Mouse (Mus musculus) ovary, adult 18-20 months (tissue): Measurements from ENCODE around the gene Rarb.

Experiments used
- DNase-seq: peaks from one replicate; pipeline ENCODE4 v3.0.0; 2022; ENCODE audit warnings: low spot score, mixed read lengths

The Rarb gene

DNA sequence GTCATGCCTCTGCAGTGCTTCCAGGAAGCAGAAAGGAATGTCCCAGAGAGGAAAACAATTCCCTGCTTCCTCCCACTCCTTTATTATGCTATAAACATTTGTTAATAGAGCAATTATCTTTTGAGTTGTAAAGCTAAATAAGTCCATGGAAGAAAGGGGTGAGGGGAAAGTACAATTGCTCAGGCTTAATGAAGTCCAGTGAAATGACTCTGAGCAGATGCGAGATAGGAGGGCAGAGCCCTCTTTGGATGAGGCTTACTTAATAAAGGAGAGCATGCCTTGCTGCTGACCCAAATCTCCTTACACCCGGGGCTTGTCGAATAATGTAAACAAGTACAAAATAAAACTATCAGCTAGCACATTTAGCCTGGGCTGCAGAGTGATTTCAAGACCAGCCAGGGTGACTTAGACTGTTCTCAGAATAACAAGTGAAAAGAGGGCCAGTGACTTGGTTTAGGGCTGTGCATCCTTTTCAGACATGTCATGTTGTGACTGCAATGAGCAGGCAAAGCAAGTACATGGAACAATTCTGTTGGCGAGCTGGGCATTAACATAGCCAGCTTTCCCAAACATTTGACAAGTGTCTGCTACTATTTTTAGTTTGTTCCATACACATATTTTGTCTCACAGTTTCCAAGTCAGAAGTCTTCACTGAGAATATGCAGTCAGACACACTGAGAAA lies 83.5 kb downstream of the Rarb start:
- no peak for DNase-seq

DNA sequence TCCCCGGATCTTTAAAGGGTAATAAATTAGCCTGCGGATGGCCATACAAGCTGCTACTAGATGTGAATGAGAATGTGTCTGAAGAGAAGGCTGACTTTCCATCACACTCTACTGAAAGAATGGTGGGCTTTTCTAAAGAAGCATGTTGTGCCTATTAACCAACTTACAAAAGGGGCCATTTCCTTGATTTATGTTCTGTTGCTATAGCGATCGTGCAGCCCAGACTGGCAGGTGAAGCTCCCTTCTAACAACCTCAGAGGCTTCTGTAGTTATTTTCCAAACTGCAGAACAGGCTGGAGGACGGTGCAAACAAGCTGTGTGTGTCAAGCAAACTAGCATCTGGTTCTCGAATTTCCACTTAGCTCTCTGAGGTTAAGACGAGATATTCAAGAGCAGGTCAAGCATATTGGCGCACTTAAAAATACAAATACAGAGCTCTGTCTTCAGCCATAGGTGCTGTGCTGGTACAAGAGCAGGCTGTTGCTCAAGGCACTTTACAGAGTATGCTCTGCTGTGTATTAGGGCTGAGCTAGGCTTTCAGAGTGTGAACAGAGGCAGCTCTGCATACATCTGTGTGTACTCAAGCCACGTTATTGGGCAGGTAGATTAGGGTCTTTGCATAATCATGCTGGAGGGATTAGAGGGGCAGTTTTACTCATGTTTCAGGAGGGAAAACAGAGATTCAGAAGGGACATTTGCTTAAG lies 85.2 kb downstream of the Rarb start:
- DNase-seq = no peak

GRCm38 (mm10) chr14:16732054-16732453 lies 86.9 kb downstream of the Rarb start:
- DNase-seq = no peak

DNA sequence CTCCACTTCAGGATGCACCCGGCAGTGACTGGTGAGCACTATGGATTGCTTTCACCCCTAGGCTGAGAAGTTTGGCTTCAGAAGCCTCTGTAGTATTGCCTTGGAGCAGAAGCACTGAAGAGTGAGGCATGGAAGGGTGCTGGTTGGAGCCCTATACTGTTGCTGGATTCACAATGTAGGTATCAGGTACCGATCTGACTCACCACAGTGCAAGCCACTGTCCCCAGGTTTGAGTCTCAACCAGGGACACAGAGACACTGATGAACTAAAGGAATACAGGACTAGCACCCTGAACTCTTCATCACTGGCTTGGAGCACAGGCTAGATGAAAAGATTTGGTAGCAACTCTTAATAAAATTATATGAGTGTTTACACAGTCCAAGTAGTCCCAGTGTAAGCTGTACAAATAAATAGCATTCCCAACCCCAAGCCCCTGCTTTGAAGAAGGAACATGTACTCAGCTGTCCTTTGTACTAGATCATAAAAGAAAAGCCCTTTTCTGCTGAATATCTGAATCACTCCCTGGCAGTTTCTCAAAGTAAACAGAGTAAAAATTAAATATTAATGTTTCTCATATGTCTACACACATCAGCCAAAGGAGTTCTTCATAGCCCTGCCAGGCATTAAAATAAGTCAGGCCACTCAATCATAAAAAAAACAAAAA lies 90.6 kb downstream of the Rarb start:
- DNase-seq = no peak

GRCm38 (mm10) chr14:16723991-16724390 lies 95.0 kb downstream of the Rarb start:
- no peak for DNase-seq

DNA sequence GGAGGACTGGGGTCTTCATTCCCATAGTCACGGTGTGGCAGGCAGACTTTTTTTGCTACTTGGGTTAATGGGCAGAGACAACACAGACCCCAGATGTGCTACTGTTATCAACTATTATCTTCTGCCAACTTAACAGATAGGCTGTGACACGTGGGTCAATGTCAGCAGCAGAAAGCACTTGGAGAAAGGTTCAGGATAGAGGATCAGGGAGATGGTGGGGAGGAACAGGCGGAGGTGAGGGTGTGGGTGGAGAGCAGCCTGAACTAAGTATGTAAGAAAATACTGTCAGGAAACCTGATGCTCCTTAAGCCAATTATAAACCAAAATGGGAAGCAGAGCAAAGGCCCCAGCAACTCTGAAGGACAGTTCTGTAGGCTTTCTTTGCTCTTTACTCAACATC lies 101.1 kb downstream of the Rarb start:
- DNase-seq = no peak

DNA sequence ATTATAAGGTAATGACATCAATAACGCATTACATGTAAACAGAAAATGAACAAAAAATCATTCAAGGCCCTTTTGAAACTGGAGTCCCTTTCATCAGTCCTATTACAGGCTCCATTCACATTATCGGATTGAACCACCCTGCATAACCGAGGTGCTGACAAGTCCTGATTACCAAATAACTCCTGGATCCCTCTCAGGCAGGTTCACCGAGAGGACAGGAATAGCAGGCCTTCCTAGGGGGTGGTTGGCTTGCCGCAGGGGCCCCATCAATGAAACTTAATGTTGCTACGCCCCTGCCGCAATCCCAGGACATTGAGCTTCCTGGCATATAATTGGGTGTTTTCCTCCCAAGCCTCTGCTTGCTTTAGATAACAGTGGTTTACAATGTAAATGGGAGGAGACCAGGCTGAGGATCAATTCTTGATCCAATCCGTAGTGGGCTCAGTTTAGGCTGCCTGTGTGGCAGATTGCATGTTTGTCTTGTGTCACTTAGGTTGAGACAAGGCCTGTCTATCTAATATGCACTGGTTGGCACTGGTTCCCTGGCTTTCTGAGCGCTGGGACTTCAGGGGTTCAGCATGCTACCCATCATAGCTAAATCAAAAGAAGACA lies 104.5 kb downstream of the Rarb start:
- no peak for DNase-seq

- no peak for DNase-seq
Measured at GRCm38 (mm10) chr14:16713773-16714172, 105.2 kb downstream of the Rarb start.

DNA sequence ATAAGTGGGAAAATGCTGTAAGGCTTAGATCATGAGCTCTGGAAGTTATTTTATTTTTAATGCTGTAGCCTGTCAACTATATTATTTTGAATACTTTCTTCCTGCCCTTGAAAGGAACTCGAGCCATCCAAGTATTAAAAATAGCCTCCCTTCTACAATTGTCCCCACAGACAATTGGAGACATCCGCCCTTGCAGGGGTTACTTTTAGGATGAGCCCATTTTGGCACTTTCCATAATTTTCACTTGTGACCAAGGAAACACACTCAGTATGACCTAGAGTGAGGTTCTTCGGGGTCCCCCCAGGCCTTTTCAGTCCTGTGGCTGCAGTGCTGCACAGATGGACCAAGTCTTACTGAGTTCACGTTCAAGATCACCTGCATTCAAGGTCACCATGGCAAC lies 119.7 kb downstream of the Rarb start:
- DNase-seq = no peak

DNA sequence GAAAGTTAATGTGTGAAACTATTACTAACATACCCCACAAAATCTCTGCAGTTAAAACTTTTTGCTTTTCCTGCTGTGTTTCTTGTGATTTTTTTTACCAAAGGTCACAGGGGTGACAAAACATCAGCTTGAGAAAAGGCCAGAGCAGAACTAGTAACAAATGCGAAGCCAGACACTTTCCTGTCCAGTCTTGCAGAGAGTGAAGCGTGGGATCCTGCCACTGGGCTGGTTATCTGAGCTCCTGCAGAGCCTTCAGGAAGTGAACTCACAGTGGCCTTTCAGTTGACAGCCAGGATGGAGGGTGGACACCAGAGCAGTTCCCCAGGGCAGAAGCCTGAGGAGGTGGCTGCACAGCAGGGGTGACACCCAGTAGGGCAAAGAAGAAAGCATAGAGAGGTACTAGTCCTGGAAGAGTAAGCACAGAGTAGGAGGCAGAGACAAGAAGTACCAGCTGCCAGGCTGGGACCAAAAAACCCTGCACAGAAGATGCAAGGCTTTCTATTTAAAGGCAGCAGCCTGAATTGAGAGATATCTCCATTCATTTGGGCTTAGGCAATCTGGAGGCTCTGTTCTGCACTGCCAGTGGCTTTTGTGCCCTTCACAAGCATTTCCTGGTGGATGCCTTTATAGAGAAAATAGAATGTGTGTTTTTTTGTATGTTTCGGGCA lies 123.4 kb downstream of the Rarb start:
- no peak for DNase-seq

- DNase-seq = no peak
Measured at GRCm38 (mm10) chr14:16678335-16678734, 140.6 kb downstream of the Rarb start.

- DNase-seq = no peak
Measured at GRCm38 (mm10) chr14:16677081-16677480, 141.9 kb downstream of the Rarb start.

GRCm38 (mm10) chr14:16670571-16670970 lies 148.4 kb downstream of the Rarb start:
- DNase-seq = no peak

DNA sequence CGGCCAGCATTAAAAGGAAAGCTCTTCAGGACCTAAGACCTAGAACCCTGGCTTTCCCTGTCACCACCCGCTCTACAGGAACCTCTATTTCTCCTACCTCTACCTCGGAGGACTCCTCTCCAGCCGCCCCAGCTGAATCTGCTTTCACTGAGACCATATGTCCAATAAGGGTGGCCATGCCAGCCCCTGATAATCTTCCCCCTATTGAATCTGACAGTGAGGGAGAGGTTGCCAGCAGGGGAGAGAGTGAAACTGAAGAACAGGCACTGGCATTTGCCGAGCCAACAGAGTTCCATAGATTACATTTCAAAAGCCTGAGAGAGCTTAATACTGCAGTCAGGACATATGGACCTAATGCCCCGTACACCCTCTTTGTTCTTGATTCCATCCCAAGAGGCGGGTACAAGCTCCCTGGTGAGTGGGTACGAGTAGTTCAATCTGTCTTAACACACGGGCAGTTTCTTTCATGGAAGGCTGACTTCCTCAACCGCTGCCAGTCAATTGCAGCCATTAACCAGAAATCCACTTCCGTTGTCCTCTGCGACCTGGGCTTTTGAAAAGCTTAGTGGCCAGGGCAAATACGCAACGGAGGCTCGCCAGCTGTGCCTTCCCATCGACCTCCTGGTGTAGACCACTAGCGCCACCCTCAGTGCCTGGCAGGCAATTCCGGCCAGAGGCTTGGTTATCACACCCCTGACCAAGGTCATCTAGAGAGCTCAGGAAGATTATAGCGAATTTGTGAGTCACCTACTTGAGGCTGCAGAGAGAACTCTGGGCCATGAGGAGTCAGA lies 179.6 kb downstream of the Rarb start:
- DNase-seq = no peak

GRCm38 (mm10) chr14:16613975-16614374 lies 205.0 kb downstream of the Rarb start:
- DNase-seq = no peak

- DNase-seq = no peak
Measured at GRCm38 (mm10) chr14:16605480-16605879, 213.5 kb downstream of the Rarb start.

DNA sequence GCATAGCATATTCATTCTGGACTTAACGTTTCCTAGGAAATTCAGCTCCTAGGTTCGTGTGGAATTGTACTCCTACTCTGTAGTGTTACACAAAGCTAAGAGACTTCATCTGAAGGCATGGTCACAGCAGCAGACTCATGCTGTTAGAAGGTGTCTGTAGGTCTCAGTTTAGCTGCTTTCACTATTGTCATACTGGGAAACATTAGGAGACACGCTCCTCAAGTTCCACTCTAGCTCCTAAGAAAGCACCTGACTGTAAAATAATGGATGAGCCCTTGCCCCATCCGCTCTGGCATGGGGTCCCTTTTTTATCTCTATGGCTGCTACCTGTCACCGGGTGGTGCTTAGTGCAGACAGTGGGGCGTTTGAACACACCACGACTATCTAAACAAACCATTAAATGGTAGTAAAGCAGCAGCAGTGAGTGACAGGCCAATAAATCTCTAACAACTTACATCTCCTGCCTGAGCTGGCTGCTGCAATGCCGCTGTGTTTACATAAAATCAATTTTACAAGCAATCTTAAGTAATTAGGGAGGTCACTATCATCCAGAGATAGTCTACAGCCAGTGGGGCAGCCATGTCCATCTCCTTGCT lies 214.4 kb downstream of the Rarb start:
- no peak for DNase-seq

GRCm38 (mm10) chr14:16603040-16603590 lies 215.8 kb downstream of the Rarb start:
- no peak for DNase-seq

GRCm38 (mm10) chr14:16599224-16599623 lies 219.7 kb downstream of the Rarb start:
- no peak for DNase-seq

GRCm38 (mm10) chr14:16598074-16598501 lies 220.9 kb downstream of the Rarb start:
- no peak for DNase-seq

DNA sequence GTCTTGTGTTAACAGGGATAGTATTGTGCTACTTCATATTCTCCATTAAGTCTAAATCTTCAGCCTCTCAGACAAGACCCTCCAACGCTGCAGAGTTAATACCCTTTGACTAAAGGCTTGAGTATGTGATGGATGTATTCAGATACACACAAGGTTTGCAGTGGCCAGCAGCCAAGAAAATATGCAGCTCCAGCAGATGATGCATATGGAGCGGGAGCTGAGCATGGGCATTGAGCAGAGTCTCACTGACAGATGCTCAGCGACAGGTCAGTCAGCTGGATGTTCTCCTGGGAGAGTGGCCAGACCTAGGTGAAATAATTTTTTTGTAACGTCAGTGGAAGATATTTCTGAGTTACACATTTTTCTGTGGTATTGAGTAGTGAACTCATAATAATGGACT lies 229.8 kb downstream of the Rarb start:
- no peak for DNase-seq
